Mouse (Mus musculus) thymus, postnatal 14 days (tissue): ENCODE measurements around the gene Zfp566.

ENCODE experiments used
- DNase-seq: peaks from one replicate; pipeline ENCODE4 v3.0.0; 2021

Gene Zfp566

GRCm38 (mm10) chr7:30053591-30053990, 36.7 kb downstream of the Zfp566 start:
- DNase-seq = no peak

- DNase-seq = peak; percentile 93
Measured at GRCm38 (mm10) chr7:30050882-30051548, 39.3 kb downstream of the Zfp566 start, which contains the start of gene Zfp14. TSS of gene Zfp14 (minus strand) at chr7:30051380.

DNA sequence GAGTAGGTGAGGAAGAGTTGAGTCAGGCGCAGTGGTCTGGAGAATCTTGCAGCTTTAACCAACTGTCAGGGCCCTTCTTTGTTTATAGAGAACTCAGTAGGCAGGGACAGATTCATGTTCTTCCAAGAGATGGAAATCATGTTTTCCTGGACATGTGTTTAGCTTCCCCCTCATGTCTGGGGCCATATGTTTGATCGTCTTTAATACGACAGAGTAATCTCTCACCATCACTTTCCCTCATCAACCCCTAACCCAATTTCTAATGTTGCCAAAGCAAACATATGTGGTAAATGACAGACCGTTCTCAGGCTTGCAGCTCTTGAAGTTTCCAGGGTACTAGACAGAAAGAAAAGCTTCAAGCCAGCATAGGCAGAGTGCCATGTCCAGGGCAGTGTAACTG, 42.2 kb downstream of the Zfp566 start:
- no peak for DNase-seq

GRCm38 (mm10) chr7:30044354-30044753, 46.0 kb downstream of the Zfp566 start:
- DNase-seq = no peak

DNA sequence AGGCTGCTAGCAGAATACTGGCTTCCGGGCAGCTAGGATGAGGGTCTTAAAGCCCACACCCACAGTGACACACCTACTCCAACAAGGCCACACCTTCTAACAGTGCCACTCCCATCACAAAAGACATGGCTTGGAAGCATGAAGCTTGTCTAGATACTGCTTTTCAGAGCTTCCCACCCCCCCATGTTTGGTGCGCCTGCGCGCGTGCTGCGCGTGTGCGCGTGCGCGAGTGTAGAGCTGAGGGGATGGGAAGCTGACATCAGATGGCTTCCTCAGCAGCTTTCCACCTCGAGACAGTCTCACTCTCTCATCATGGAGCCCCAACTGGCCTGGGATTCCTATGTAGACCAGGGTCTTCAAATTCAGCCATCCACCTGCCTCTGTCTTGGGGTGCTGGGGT, 56.0 kb downstream of the Zfp566 start:
- no peak for DNase-seq

DNA sequence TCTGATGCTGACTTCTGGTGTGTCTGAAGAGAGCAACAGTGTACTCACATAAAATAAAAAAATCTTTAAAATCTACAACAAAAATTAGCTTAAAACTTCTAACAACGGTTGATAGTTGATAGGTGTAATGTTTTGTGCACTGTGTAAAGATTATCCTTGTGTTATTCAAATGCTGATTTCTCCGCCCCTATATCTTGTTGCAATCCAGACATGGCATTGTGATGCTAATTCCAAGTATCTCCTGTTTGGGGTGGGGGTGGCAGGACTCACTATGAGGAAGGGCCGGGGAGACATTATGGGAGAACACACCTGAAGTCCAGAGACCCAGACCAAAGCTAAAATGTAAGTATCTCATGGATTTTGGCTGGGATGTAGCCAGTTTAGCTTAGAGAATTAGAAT, 58.9 kb downstream of the Zfp566 start:
- DNase-seq = no peak

DNA sequence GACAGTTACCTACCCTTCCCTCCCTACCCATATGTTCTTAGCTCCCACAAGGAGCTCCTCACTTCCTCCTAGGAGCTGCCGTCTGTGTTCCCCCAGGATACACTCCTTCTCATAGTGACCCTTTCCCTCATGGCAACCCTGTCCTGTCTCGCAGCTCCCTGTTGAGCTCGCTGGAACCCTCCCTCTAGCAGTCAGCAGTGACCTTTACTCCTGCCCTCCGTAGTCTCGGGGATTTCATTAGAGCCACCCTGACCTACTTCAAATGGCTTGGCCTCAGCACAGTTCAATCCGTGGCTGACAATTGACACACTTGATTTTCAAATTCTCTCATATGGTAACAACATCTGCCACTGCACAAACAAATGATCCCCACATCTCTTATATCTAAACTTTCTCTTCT, 59.6 kb downstream of the Zfp566 start:
- DNase-seq = no peak

DNA sequence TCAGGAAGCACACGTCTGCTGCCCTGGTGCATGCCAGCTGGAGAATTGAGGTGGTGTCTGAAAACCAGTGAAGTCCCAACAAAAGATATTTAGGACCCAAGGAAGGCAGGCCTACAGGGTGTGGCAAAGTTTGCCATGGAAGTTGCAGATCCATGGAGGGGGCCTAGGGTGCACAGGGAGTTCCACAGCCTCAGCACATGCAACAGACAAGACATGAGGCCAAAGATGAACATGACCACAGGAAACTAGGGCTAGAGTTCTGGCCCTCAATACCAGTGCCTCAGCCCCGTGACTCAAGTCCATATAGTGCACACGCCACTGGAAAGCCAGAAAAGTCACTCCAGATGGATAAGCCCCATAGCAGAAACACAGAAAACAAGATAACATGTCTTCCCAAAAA, 61.8 kb downstream of the Zfp566 start:
- no peak for DNase-seq
